Mouse (Mus musculus): Measurements from ENCODE around the gene Daam1. TPM values are rescaled to one million over a fixed set of nuclear protein-coding genes. Genes with fewer than 3 reads are reported as not detected.

Daam1 gene
- polyA plus RNA-seq, 1 experiment from 2014 or later = 5.3 TPM

- no peaks in the 10 kb centered on the region for H3K9me3 ChIP-seq (ENCODE audit: control insufficient read depth)
- no peak overlapping the region for H3K27ac ChIP-seq (ENCODE audit: low read depth, low read length)
- H3K36me3 ChIP-seq (ENCODE audit: control insufficient read depth, insufficient read depth) = peaks cover 30% of the 10 kb centered on the region
- H3K27me3 ChIP-seq (replicated peaks; ENCODE audit: control insufficient read depth, insufficient read depth, low read length) = no peaks in the 10 kb centered on the region
- H3K9ac ChIP-seq (ENCODE audit: low read depth, low read length) = no peak overlapping the region
- H3K4me3 ChIP-seq (ENCODE audit: low read depth, low read length) = no peak overlapping the region
- WGBS = 34% methylated on average over 5 of the region's 5 CpGs
- ATAC-seq = no peak
- no peak for TF ChIP-seq CTCF (IDR thresholded peaks at IDR 0.05; ENCODE audit: low read depth)
- H3K4me2 ChIP-seq (replicated peaks; ENCODE audit: low read depth) = no peak overlapping the region
- H3K4me1 ChIP-seq (replicated peaks; ENCODE audit: control insufficient read depth, insufficient read depth, low read length) = peaks cover 3% of the 10 kb centered on the region
Measured at GRCm38 (mm10) chr12:71954180-71954935, 123.5 kb downstream of the Daam1 start.

GRCm38 (mm10) chr12:71956980-71957379 lies 126.1 kb downstream of the Daam1 start:
- H3K4me3 ChIP-seq (ENCODE audit: low read depth, low read length) = no peak overlapping the region
- no peak overlapping the region for H3K27ac ChIP-seq (ENCODE audit: low read depth, low read length)
- no peak for TF ChIP-seq CTCF (IDR thresholded peaks at IDR 0.05; ENCODE audit: low read depth)
- H3K36me3 ChIP-seq (ENCODE audit: control insufficient read depth, insufficient read depth) = peaks cover 21% of the 10 kb centered on the region
- no peaks in the 10 kb centered on the region for H3K27me3 ChIP-seq (replicated peaks; ENCODE audit: control insufficient read depth, insufficient read depth, low read length)
- 87% methylated on average over 6 of the region's 6 CpGs for WGBS
- H3K4me1 ChIP-seq (replicated peaks; ENCODE audit: control insufficient read depth, insufficient read depth, low read length) = peaks cover 3% of the 10 kb centered on the region; the same call in 1 of the 2 replicates
- no peak for ATAC-seq
- no peak overlapping the region for H3K4me2 ChIP-seq (replicated peaks; ENCODE audit: low read depth)
- H3K9me3 ChIP-seq (ENCODE audit: control insufficient read depth) = no peaks in the 10 kb centered on the region
- no peak overlapping the region for H3K9ac ChIP-seq (ENCODE audit: low read depth, low read length)

DNA sequence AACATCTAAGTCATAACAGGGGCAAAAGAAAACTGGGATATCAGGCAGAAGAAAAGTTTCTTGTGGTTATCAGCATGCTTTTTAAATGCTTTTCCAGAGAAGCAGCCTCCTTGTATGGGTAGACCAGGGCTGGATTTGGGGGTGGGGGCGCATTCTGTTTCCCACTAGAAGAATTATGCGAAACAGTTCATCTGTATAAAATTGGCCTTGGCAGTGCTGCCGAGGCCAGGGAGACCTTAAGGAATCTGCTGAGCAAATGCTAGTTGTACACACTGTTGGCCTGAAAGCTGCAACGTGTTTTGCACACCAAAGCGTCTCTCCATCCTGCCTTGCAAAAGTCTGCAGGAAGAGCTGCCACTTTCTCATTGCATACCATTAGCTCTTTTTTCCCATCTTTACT lies 126.6 kb downstream of the Daam1 start:
- Histone ChIP-seq H3K27ac (ENCODE audit: low read depth, low read length) (no peak overlapping the region), H3K9me3 (ENCODE audit: control insufficient read depth) (no peaks in the 10 kb centered on the region), H3K9ac (ENCODE audit: low read depth, low read length) (no peak overlapping the region), H3K36me3 (ENCODE audit: control insufficient read depth, insufficient read depth) (peaks cover 16% of the 10 kb centered on the region), H3K4me1 (replicated peaks; ENCODE audit: control insufficient read depth, insufficient read depth, low read length) (peaks cover 3% of the 10 kb centered on the region; the same call in 1 of the 2 replicates), H3K27me3 (replicated peaks; ENCODE audit: control insufficient read depth, insufficient read depth, low read length) (no peaks in the 10 kb centered on the region), H3K4me3 (ENCODE audit: low read depth, low read length) (no peak overlapping the region), H3K4me2 (replicated peaks; ENCODE audit: low read depth) (no peak overlapping the region)
- 87% methylated on average over 5 of the region's 5 CpGs for WGBS
- no peak for TF ChIP-seq CTCF (IDR thresholded peaks at IDR 0.05; ENCODE audit: low read depth)
- ATAC-seq = no peak

DNA sequence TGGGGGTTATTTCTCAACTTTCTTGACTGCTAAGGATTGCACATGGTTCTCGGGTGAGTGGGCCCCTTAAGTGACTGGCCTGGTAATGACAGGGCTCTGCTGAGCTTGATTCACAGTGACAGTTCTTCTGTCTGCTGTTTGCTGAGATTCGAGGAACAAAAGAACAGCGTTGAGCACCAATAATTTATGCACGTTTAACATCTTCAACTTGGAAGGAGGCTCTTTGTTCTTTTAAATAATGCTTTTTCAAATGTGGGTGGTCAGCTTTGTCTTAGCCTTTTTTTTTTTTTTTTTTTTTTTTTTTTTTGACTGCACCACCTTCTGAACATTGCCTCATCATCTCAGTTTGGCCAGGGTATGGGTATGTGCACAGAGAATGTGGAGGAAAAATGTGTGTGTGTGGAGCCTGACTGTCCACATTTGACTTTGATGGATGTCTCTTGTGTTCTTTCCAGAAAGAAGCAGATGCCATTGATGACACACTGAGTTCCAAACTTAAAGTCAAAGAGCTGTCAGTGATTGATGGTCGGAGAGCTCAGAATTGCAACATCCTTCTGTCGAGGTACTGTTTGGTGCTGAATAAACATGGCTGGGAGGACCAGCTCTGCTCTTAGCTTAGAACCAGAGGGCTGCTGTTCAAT lies 128.6 kb downstream of the Daam1 start:
- Histone ChIP-seq H3K36me3 (ENCODE audit: control insufficient read depth, insufficient read depth) (peaks cover 13% of the 10 kb centered on the region; the same call in 1 of the 2 replicates), H3K27me3 (replicated peaks; ENCODE audit: control insufficient read depth, insufficient read depth, low read length) (no peaks in the 10 kb centered on the region), H3K4me1 (replicated peaks; ENCODE audit: control insufficient read depth, insufficient read depth, low read length) (no peaks in the 10 kb centered on the region; the same call in 1 of the 2 replicates), H3K9ac (ENCODE audit: low read depth, low read length) (no peak overlapping the region), H3K4me2 (replicated peaks; ENCODE audit: low read depth) (no peak overlapping the region), H3K4me3 (ENCODE audit: low read depth, low read length) (no peak overlapping the region), H3K9me3 (ENCODE audit: control insufficient read depth) (no peaks in the 10 kb centered on the region), H3K27ac (ENCODE audit: low read depth, low read length) (no peak overlapping the region)
- no peak for ATAC-seq
- 49% methylated on average over 6 of the region's 6 CpGs for WGBS
- no peak for TF ChIP-seq CTCF (IDR thresholded peaks at IDR 0.05; ENCODE audit: low read depth)

DNA sequence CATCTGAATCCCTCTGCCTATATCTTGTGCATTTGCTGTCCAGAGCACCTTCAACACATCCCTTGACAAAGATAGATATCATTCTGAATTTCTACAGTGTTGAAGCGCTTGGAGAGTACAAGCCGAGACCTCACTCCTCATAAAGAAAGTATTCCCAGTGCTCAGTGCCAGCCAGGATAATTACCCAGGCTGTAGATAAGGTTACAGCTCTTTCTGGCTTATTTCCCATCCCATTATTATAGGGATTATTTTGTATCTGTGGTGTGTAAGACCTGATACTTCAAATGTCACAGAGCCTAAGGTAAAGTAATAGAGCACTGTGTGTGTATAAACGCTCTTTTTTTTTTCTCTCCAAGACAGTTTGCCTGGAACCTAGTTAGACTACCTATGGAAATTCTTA lies 130.8 kb downstream of the Daam1 start:
- Histone ChIP-seq H3K36me3 (ENCODE audit: control insufficient read depth, insufficient read depth) (peaks cover 4% of the 10 kb centered on the region; the same call in 1 of the 2 replicates), H3K9me3 (ENCODE audit: control insufficient read depth) (no peaks in the 10 kb centered on the region), H3K4me3 (ENCODE audit: low read depth, low read length) (no peak overlapping the region), H3K27ac (ENCODE audit: low read depth, low read length) (no peak overlapping the region), H3K27me3 (replicated peaks; ENCODE audit: control insufficient read depth, insufficient read depth, low read length) (no peaks in the 10 kb centered on the region), H3K9ac (ENCODE audit: low read depth, low read length) (no peak overlapping the region), H3K4me1 (replicated peaks; ENCODE audit: control insufficient read depth, insufficient read depth, low read length) (no peaks in the 10 kb centered on the region; the same call in 1 of the 2 replicates), H3K4me2 (replicated peaks; ENCODE audit: low read depth) (no peak overlapping the region)
- no peak for ATAC-seq
- 94% methylated on average over 3 of the region's 3 CpGs for WGBS
- TF ChIP-seq CTCF (IDR thresholded peaks at IDR 0.05; ENCODE audit: low read depth) = no peak

GRCm38 (mm10) chr12:71962616-71963015 lies 131.7 kb downstream of the Daam1 start:
- no peak overlapping the region for H3K4me3 ChIP-seq (ENCODE audit: low read depth, low read length)
- 86% methylated on average over 4 of the region's 4 CpGs for WGBS
- no peak for TF ChIP-seq CTCF (IDR thresholded peaks at IDR 0.05; ENCODE audit: low read depth)
- H3K4me1 ChIP-seq (replicated peaks; ENCODE audit: control insufficient read depth, insufficient read depth, low read length) = no peaks in the 10 kb centered on the region; the same call in 1 of the 2 replicates
- no peak overlapping the region for H3K4me2 ChIP-seq (replicated peaks; ENCODE audit: low read depth)
- no peaks in the 10 kb centered on the region for H3K9me3 ChIP-seq (ENCODE audit: control insufficient read depth)
- H3K9ac ChIP-seq (ENCODE audit: low read depth, low read length) = no peak overlapping the region
- ATAC-seq = no peak
- no peak overlapping the region for H3K27ac ChIP-seq (ENCODE audit: low read depth, low read length)
- H3K36me3 ChIP-seq (ENCODE audit: control insufficient read depth, insufficient read depth) = peaks cover 4% of the 10 kb centered on the region; the same call in 1 of the 2 replicates
- H3K27me3 ChIP-seq (replicated peaks; ENCODE audit: control insufficient read depth, insufficient read depth, low read length) = no peaks in the 10 kb centered on the region

All from intestine, postnatal 0 days (tissue).